Comparison of ENCODE assay signal across 8 mouse cellular contexts in the genomic region with DNA sequence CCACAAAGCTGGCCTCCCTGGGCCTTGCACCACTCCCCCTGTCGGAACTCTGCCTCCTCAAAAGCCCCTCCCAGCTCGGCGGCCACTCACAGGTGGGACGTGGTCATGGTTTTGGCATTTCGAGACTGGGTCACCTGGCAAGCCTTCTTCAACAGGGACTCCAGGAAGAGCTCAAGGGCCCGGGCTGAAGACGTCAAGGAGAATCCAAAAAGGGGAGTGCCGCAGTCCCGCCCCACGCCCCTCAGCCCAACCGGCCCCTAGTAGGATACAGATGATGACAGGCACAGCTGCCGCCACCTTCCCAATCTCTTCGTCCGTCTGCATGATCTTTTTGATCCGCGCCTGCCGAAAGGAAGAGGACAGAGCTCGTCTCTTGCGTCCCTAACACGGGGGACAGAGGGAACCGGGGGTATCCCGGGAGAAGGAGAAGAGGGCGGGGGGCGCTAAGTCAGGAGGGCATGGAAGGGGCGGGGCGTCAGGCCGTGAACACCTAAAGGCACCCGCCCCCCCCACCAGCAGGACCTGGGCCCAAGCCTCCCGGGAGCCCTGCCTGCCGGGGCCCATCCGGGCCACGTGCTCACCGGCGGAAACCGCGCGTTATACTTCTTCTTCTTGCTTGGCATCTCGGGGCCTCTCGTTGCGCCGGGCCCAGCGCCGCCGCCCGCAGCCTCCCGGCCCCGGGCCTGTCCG. TPM values are rescaled to one million over a fixed set of nuclear protein-coding genes. Genes with fewer than 3 reads are reported as not detected.
A peak's percentile ranks its signal among the peaks of the same experiment; 100 is the strongest.
DNase-seq lines count a peak whose midpoint lies in the region; ATAC-seq lines count a peak whose summit lies in the region.

No protein-coding gene starts in this region.

- H3K27ac ChIP-seq in intestine, embryonic 15.5 days, result peak overlapping the region; percentile 94
- peak overlapping the region; percentile 91 for H3K27ac ChIP-seq in liver, embryonic 13.5 days
- peak overlapping the region; percentile 91 for H3K27ac ChIP-seq in stomach, embryonic 16.5 days (ENCODE audit: low read length)

- H3K4me2 ChIP-seq in intestine, embryonic 15.5 days (replicated peaks), result peak overlapping the region; percentile 92
- peak overlapping the region; percentile 96 for H3K4me2 ChIP-seq in liver, embryonic 13.5 days
- H3K4me2 ChIP-seq in stomach, embryonic 16.5 days (ENCODE audit: low read depth, low read length), result peak overlapping the region; percentile 93

- peak overlapping the region; percentile 85 for H3K9ac ChIP-seq in intestine, embryonic 15.5 days
- peak overlapping the region; percentile 84 for H3K9ac ChIP-seq in liver, embryonic 13.5 days
- peak overlapping the region; percentile 89 for H3K9ac ChIP-seq in stomach, embryonic 16.5 days (ENCODE audit: low read length)

- intact Hi-C loops in left cerebral cortex, postnatal 4 days (cut with DNase I), result no loop called here
- intact Hi-C loops in left cerebral cortex, postnatal 36 days (cut with DNase I), result loop anchor here (2.0 kb wide), 2 partner anchors 33 to 65 kb away; a partner anchor contains a TSS
- intact Hi-C loops in gastrocnemius, postnatal 14 days (cut with DNase I; ENCODE audit: low total_unique reads), result no loop called here

- peak overlapping the region; percentile 83 for H3K4me3 ChIP-seq in intestine, embryonic 15.5 days (replicated peaks)
- H3K4me3 ChIP-seq in liver, embryonic 13.5 days (replicated peaks), result peak overlapping the region; percentile 82
- H3K4me3 ChIP-seq in stomach, embryonic 16.5 days (replicated peaks; ENCODE audit: low read length), result peak overlapping the region; percentile 72

- peaks cover 28% of the 10 kb centered on the region for H3K4me1 ChIP-seq in intestine, embryonic 15.5 days (replicated peaks)
- H3K4me1 ChIP-seq in liver, embryonic 13.5 days (replicated peaks), result peaks cover 52% of the 10 kb centered on the region
- H3K4me1 ChIP-seq in stomach, embryonic 16.5 days (ENCODE audit: control insufficient read depth, insufficient read depth, low read length), result peaks cover 25% of the 10 kb centered on the region

- H3K36me3 ChIP-seq in intestine, embryonic 15.5 days, result peaks cover 17% of the 10 kb centered on the region
- peaks cover 48% of the 10 kb centered on the region for H3K36me3 ChIP-seq in liver, embryonic 13.5 days
- no peaks in the 10 kb centered on the region for H3K36me3 ChIP-seq in stomach, embryonic 16.5 days (ENCODE audit: control insufficient read depth, insufficient read depth, low read length)

- no peaks in the 10 kb centered on the region for H3K9me3 ChIP-seq in intestine, embryonic 15.5 days
- H3K9me3 ChIP-seq in liver, embryonic 13.5 days (replicated peaks), result no peaks in the 10 kb centered on the region
- no peaks in the 10 kb centered on the region for H3K9me3 ChIP-seq in stomach, embryonic 16.5 days (replicated peaks; ENCODE audit: control insufficient read depth, low read length)

- no peaks in the 10 kb centered on the region for H3K27me3 ChIP-seq in intestine, embryonic 15.5 days (replicated peaks)
- no peaks in the 10 kb centered on the region for H3K27me3 ChIP-seq in liver, embryonic 13.5 days
- H3K27me3 ChIP-seq in stomach, embryonic 16.5 days (ENCODE audit: control insufficient read depth, insufficient read depth, low read length), result no peaks in the 10 kb centered on the region

- ATAC-seq in common myeloid progenitor, adult 5-6 weeks (replicated peaks; ENCODE audit: low read depth, poor library complexity, severe bottlenecking), result peak; percentile 37
- peak; percentile 80 for ATAC-seq in intestine, embryonic 15.5 days
- peak; percentile 57 for ATAC-seq in liver, embryonic 13.5 days (ENCODE audit: low read depth)
- peak; percentile 5; the same call in 1 of the 2 replicates for ATAC-seq in monocyte, adult 5-6 weeks (replicated peaks; ENCODE audit: insufficient number of reproducible peaks, low FRiP score, low TSS enrichment, poor library complexity, severe bottlenecking)
- ATAC-seq in stomach, embryonic 16.5 days (ENCODE audit: insufficient read depth, low FRiP score), result peak; percentile 73

- WGBS in intestine, embryonic 15.5 days, result 2% methylated on average over 45 of the region's 48 CpGs
- 2% methylated on average over 46 of the region's 48 CpGs for WGBS in liver, embryonic 13.5 days (ENCODE audit: insufficient replicate concordance)
- under 1% methylated on average over 41 of the region's 48 CpGs for WGBS in stomach, embryonic 16.5 days

- DNase-seq in left cerebral cortex, postnatal 4 days, result peak; percentile 73
- no peak for DNase-seq in left cerebral cortex, postnatal 36 days (ENCODE audit: low spot score in 2 of 2)
- peak; percentile 79 for DNase-seq in gastrocnemius, postnatal 14 days
- DNase-seq in liver, embryonic 13.5 days, result peak; percentile 59

RNA-seq across cellular contexts. Expression of a gene that starts 0.5 kb away (rescaled TPM):
- 100 to 1,000 TPM; 256 to 263 TPM for total RNA-seq in left cerebral cortex, postnatal 4 days (2021)
- total RNA-seq in left cerebral cortex, postnatal 36 days (2021), result 100 to 1,000 TPM; 245 to 260 TPM
- total RNA-seq in common myeloid progenitor, adult 5-6 weeks (2017), result 112 and 125 TPM in 2 replicates
- total RNA-seq in gastrocnemius, postnatal 14 days (2021), result 100 to 1,000 TPM; 550 to 558 TPM
- 198 and 200 TPM in 2 replicates for polyA plus RNA-seq in intestine, embryonic 15.5 days (2015; fragmentation: Nextera tagmentation; extraction: Ambion mirVana)
- 90.0 and 94.5 TPM in 2 replicates for polyA plus RNA-seq in liver, embryonic 13.5 days (2015; fragmentation: Nextera tagmentation; extraction: Ambion mirVana)
- total RNA-seq in monocyte, adult 5-6 weeks (2017), result 111 to 135 TPM (median 121 TPM) in 3 replicates
- polyA plus RNA-seq in stomach, embryonic 16.5 days (2015; fragmentation: Nextera tagmentation; extraction: Ambion mirVana), result 203 and 207 TPM in 2 replicates

RNA-seq across cellular contexts. Expression of a gene that starts 0.7 kb away (rescaled TPM):
- total RNA-seq in left cerebral cortex, postnatal 4 days (2021), result 10 to 100 TPM; 49.9 to 51.7 TPM
- total RNA-seq in left cerebral cortex, postnatal 36 days (2021), result 10 to 100 TPM; 70.2 to 78.3 TPM
- 9.2 and 10.3 TPM in 2 replicates for total RNA-seq in common myeloid progenitor, adult 5-6 weeks (2017)
- total RNA-seq in gastrocnemius, postnatal 14 days (2021), result 10 to 100 TPM; 45.1 to 48.4 TPM
- polyA plus RNA-seq in intestine, embryonic 15.5 days (2015; fragmentation: Nextera tagmentation; extraction: Ambion mirVana), result 42.6 and 45.8 TPM in 2 replicates
- polyA plus RNA-seq in liver, embryonic 13.5 days (2015; fragmentation: Nextera tagmentation; extraction: Ambion mirVana), result 18.0 and 19.0 TPM in 2 replicates
- total RNA-seq in monocyte, adult 5-6 weeks (2017), result 10.6 to 20.5 TPM (median 14.0 TPM) in 3 replicates
- polyA plus RNA-seq in stomach, embryonic 16.5 days (2015; fragmentation: Nextera tagmentation; extraction: Ambion mirVana), result 14.3 and 14.8 TPM in 2 replicates

RNA-seq across cellular contexts. Expression of a gene that starts 21.9 kb away (rescaled TPM):
- total RNA-seq in left cerebral cortex, postnatal 4 days (2021), result not detected
- total RNA-seq in left cerebral cortex, postnatal 36 days (2021), result not detected
- not detected in 2 replicates for total RNA-seq in common myeloid progenitor, adult 5-6 weeks (2017)
- total RNA-seq in gastrocnemius, postnatal 14 days (2021), result under 1 TPM; 0.58 to 0.70 TPM
- polyA plus RNA-seq in intestine, embryonic 15.5 days (2015; fragmentation: Nextera tagmentation; extraction: Ambion mirVana), result 4.3 and 10.8 TPM in 2 replicates
- polyA plus RNA-seq in liver, embryonic 13.5 days (2015; fragmentation: Nextera tagmentation; extraction: Ambion mirVana), result 0.12 TPM in 1 of 2 replicates, not detected in the other
- total RNA-seq in monocyte, adult 5-6 weeks (2017), result not detected in 3 replicates
- polyA plus RNA-seq in stomach, embryonic 16.5 days (2015; fragmentation: Nextera tagmentation; extraction: Ambion mirVana), result 7.2 and 8.9 TPM in 2 replicates

RNA-seq across cellular contexts. Expression of a gene that starts 23.1 kb away (rescaled TPM):
- not detected for total RNA-seq in left cerebral cortex, postnatal 4 days (2021)
- total RNA-seq in left cerebral cortex, postnatal 36 days (2021), result not detected
- total RNA-seq in common myeloid progenitor, adult 5-6 weeks (2017), result 0.63 and 0.78 TPM in 2 replicates
- not detected for total RNA-seq in gastrocnemius, postnatal 14 days (2021)
- polyA plus RNA-seq in intestine, embryonic 15.5 days (2015; fragmentation: Nextera tagmentation; extraction: Ambion mirVana), result not detected in 2 replicates
- polyA plus RNA-seq in liver, embryonic 13.5 days (2015; fragmentation: Nextera tagmentation; extraction: Ambion mirVana), result not detected in 2 replicates
- 0.49 to 2.6 TPM (median 2.0 TPM) in 3 replicates for total RNA-seq in monocyte, adult 5-6 weeks (2017)
- polyA plus RNA-seq in stomach, embryonic 16.5 days (2015; fragmentation: Nextera tagmentation; extraction: Ambion mirVana), result not detected in 2 replicates

RNA-seq across cellular contexts. Expression of a gene that starts 33.5 kb away (rescaled TPM):
- 10 to 100 TPM; 20.8 to 21.6 TPM for total RNA-seq in left cerebral cortex, postnatal 4 days (2021)
- total RNA-seq in left cerebral cortex, postnatal 36 days (2021), result 10 to 100 TPM; 28.5 to 31.7 TPM
- total RNA-seq in common myeloid progenitor, adult 5-6 weeks (2017), result 3.0 and 5.4 TPM in 2 replicates
- total RNA-seq in gastrocnemius, postnatal 14 days (2021), result 1 to 10 TPM; 6.4 to 7.2 TPM
- polyA plus RNA-seq in intestine, embryonic 15.5 days (2015; fragmentation: Nextera tagmentation; extraction: Ambion mirVana), result 8.2 and 8.7 TPM in 2 replicates
- polyA plus RNA-seq in liver, embryonic 13.5 days (2015; fragmentation: Nextera tagmentation; extraction: Ambion mirVana), result 2.0 and 2.1 TPM in 2 replicates
- total RNA-seq in monocyte, adult 5-6 weeks (2017), result 1.2 to 4.1 TPM (median 3.8 TPM) in 3 replicates
- polyA plus RNA-seq in stomach, embryonic 16.5 days (2015; fragmentation: Nextera tagmentation; extraction: Ambion mirVana), result 4.7 and 5.7 TPM in 2 replicates

Comparison
In these comparisons a context has a peak if more than half of its experiments do, and no peak if none do; other contexts are left out.
1. DNase-seq: peak in left cerebral cortex, postnatal 4 days (single experiment), gastrocnemius, postnatal 14 days (single experiment) and liver, embryonic 13.5 days (single experiment); none in left cerebral cortex, postnatal 36 days (0 of 2).
2. ATAC-seq: peak in every context shown above with its lines; median percentile 80 in intestine, embryonic 15.5 days; 73 in stomach, embryonic 16.5 days; 57 in liver, embryonic 13.5 days; 37 in common myeloid progenitor, adult 5-6 weeks; 5 in monocyte, adult 5-6 weeks.
3. Peak in every context shown above with its lines, with median percentiles within 50 percentile points of each other: H3K27ac ChIP-seq, H3K4me2 ChIP-seq, H3K4me3 ChIP-seq and H3K9ac ChIP-seq.